Mouse (Mus musculus) CH12.LX (cell line): ENCODE results near the gene Fopnl. TPM values are rescaled to one million over a fixed set of nuclear protein-coding genes. Genes with fewer than 3 reads are reported as not detected.

ENCODE experiments used
- DNase-seq: peaks from one replicate; pipeline ENCODE4 v3.0.0-alpha.2; 2013; ENCODE audit errors: extremely low read depth
- H3K27ac ChIP-seq: 2 replicates; pipeline ENCODE4 v1.5.1; 2012; ENCODE audit warnings: low read depth, mild to moderate bottlenecking, control low read depth, moderate library complexity; ENCODE audit not compliant: insufficient read depth
- H3K27me3 ChIP-seq: replicated peaks from 2 replicates; pipeline ENCODE3; 2012; ENCODE audit warnings: inconsistent platforms
- H3K36me3 ChIP-seq, 2 experiments: replicated peaks in 1 of 2; 2 replicates each; pipeline versions ENCODE3 to v1.6.1; 2012; ENCODE audit warnings: inconsistent platforms in 1 of 2, low read length in 1 of 2, mild to moderate bottlenecking in 1 of 2, mixed read lengths in 1 of 2, moderate library complexity in 1 of 2; ENCODE audit not compliant: control insufficient read depth in 1 of 2, insufficient read depth in 1 of 2
- H3K4me1 ChIP-seq, 2 experiments: 2 replicates each; pipeline ENCODE4 v1.6.1; 2012; ENCODE audit warnings: inconsistent platforms in 1 of 2, moderate library complexity in 1 of 2; ENCODE audit not compliant: insufficient read depth in 2 of 2, control insufficient read depth in 1 of 2
- H3K4me2 ChIP-seq: 2 replicates; pipeline ENCODE4 v1.6.1; 2012; ENCODE audit warnings: low read depth, mild to moderate bottlenecking, control low read depth; ENCODE audit not compliant: poor library complexity, insufficient read depth, severe bottlenecking
- H3K4me3 ChIP-seq, 3 experiments: fragments of 150-350 bp in 1 of 3; sonication (generic) in 1 of 3; replicated peaks in 1 of 3; 2 replicates each; pipeline versions ENCODE3 to v1.5.1; 2011 to 2012; ENCODE audit warnings: low read depth in 2 of 3, low read length in 2 of 3, mild to moderate bottlenecking in 2 of 3, moderate library complexity in 2 of 3, control low read depth in 1 of 3, improper control_type of control experiment in 1 of 3, inconsistent platforms in 1 of 3, mixed read lengths in 1 of 3; ENCODE audit not compliant: poor library complexity in 1 of 3
- H3K79me2 ChIP-seq: replicated peaks from 2 replicates; pipeline ENCODE4 v1.6.1; 2012; ENCODE audit warnings: mild to moderate bottlenecking, moderate library complexity; ENCODE audit not compliant: control insufficient read depth, poor library complexity, insufficient read depth, severe bottlenecking; ENCODE audit errors: extremely low read depth
- H3K9ac ChIP-seq: 2 replicates; pipeline ENCODE4 v1.6.1; 2012; ENCODE audit warnings: low read depth, mild to moderate bottlenecking, control low read depth, moderate library complexity; ENCODE audit not compliant: insufficient read depth
- H3K9me3 ChIP-seq: replicated peaks from 2 replicates; pipeline ENCODE3; 2012; ENCODE audit warnings: low read length, inconsistent platforms, mixed read lengths
- CHD1 ChIP-seq: IDR thresholded peaks from 2 replicates; pipeline ENCODE4 v1.6.1; 2012; ENCODE audit warnings: low read depth, low read length, improper control_type of control experiment, inconsistent platforms
- CTCF ChIP-seq, 2 experiments: IDR thresholded peaks in 1 of 2; conservative IDR thresholded peaks in 1 of 2; 2 replicates each; pipeline ENCODE4 v1.5.1; 2011 to 2012; ENCODE audit warnings: low read depth in 2 of 2, low read length in 2 of 2, improper control_type of control experiment in 1 of 2, inconsistent platforms in 1 of 2, mild to moderate bottlenecking in 1 of 2, moderate library complexity in 1 of 2
- ELF1 ChIP-seq: IDR thresholded peaks from 2 replicates; pipeline ENCODE4 v1.6.1; 2014; ENCODE audit warnings: low read depth, mild to moderate bottlenecking, inconsistent platforms, low read length, improper control_type of control experiment
- EP300 ChIP-seq: IDR thresholded peaks from 2 replicates; pipeline ENCODE4 v1.6.1; 2011; ENCODE audit warnings: low read length, improper control_type of control experiment
- HCFC1 ChIP-seq: IDR thresholded peaks from 2 replicates; pipeline ENCODE4 v1.6.1; 2012; ENCODE audit warnings: low read depth, mild to moderate bottlenecking, inconsistent platforms, low read length, improper control_type of control experiment
- IRF4 ChIP-seq: IDR thresholded peaks from 2 replicates; pipeline ENCODE4 v1.6.1; 2014; ENCODE audit warnings: low read depth, mild to moderate bottlenecking, inconsistent platforms, low read length, improper control_type of control experiment
- JUN ChIP-seq: IDR thresholded peaks from 2 replicates; pipeline ENCODE4 v1.6.1; 2011; ENCODE audit warnings: low read depth, mild to moderate bottlenecking, low read length, improper control_type of control experiment, moderate library complexity; ENCODE audit not compliant: insufficient read depth
- JUND ChIP-seq: conservative IDR thresholded peaks from 2 replicates; pipeline ENCODE4 v1.6.1; 2011; ENCODE audit warnings: low read depth, low read length, improper control_type of control experiment
- MAFK ChIP-seq: IDR thresholded peaks from 2 replicates; pipeline ENCODE4 v1.6.1; 2011; ENCODE audit warnings: low read length, improper control_type of control experiment; ENCODE audit not compliant: insufficient replicate concordance
- MAX ChIP-seq: IDR thresholded peaks from 2 replicates; pipeline ENCODE4 v1.6.1; 2011; ENCODE audit warnings: low read length, improper control_type of control experiment
- MEF2A ChIP-seq: IDR thresholded peaks from 2 replicates; pipeline ENCODE4 v1.6.1; 2014; ENCODE audit warnings: low read depth, mild to moderate bottlenecking, inconsistent platforms, low read length, improper control_type of control experiment, borderline replicate concordance
- MXI1 ChIP-seq: IDR thresholded peaks from 2 replicates; pipeline ENCODE4 v1.6.1; 2011; ENCODE audit warnings: mild to moderate bottlenecking, low read depth, low read length, improper control_type of control experiment
- MYC ChIP-seq: IDR thresholded peaks from 2 replicates; pipeline ENCODE4 v1.6.1; 2011; ENCODE audit warnings: low read depth, mild to moderate bottlenecking, improper control_type of control experiment, low read length
- NELFE ChIP-seq: IDR thresholded peaks from 2 replicates; pipeline ENCODE4 v1.6.1; 2011; ENCODE audit warnings: low read depth, low read length, improper control_type of control experiment
- NRF1 ChIP-seq: IDR thresholded peaks from 2 replicates; pipeline ENCODE4 v1.6.1; 2014; ENCODE audit warnings: low read depth, mild to moderate bottlenecking, inconsistent platforms, low read length, improper control_type of control experiment, moderate library complexity
- PAX5 ChIP-seq: IDR thresholded peaks from 2 replicates; pipeline ENCODE4 v1.6.1; 2012; ENCODE audit warnings: low read length, inconsistent platforms, mixed read lengths
- POLR2A ChIP-seq: IDR thresholded peaks from 2 replicates; pipeline ENCODE4 v1.6.1; 2011; ENCODE audit warnings: low read depth, mild to moderate bottlenecking, improper control_type of control experiment, low read length
- SIN3A ChIP-seq: IDR thresholded peaks from 2 replicates; pipeline ENCODE4 v1.6.1; 2012; ENCODE audit warnings: low read length, improper control_type of control experiment, inconsistent platforms
- TBP ChIP-seq: conservative IDR thresholded peaks from 2 replicates; pipeline ENCODE4 v1.6.1; 2011; ENCODE audit warnings: low read depth, low read length, improper control_type of control experiment
- TCF12 ChIP-seq: IDR thresholded peaks from 2 replicates; pipeline ENCODE4 v1.6.1; 2014; ENCODE audit warnings: low read depth, mild to moderate bottlenecking, inconsistent platforms, low read length, improper control_type of control experiment
- UBTF ChIP-seq: IDR thresholded peaks from 2 replicates; pipeline ENCODE4 v1.6.1; 2012; ENCODE audit warnings: low read depth, mild to moderate bottlenecking, inconsistent platforms, low read length, improper control_type of control experiment, moderate library complexity
- USF1 ChIP-seq: IDR thresholded peaks from 2 replicates; pipeline ENCODE4 v1.6.1; 2014; ENCODE audit warnings: low read depth, mild to moderate bottlenecking, inconsistent platforms, low read length, improper control_type of control experiment
- ZKSCAN1 ChIP-seq: IDR thresholded peaks from 2 replicates; pipeline ENCODE4 v1.6.1; 2012; ENCODE audit warnings: low read depth, inconsistent platforms, low read length, improper control_type of control experiment, borderline replicate concordance
- ZMIZ1 ChIP-seq: IDR thresholded peaks from 2 replicates; pipeline ENCODE4 v1.6.1; 2012; ENCODE audit warnings: low read depth, mild to moderate bottlenecking, inconsistent platforms, low read length, improper control_type of control experiment
- ZNF384 ChIP-seq: IDR thresholded peaks from 2 replicates; pipeline ENCODE4 v1.6.1; 2012; ENCODE audit warnings: low read depth, low read length, improper control_type of control experiment, inconsistent platforms
- dilution Hi-C: fragments of 300-500 bp; cut with MboI; formaldehyde crosslinking; loops from 2 replicates; pipeline ENCODE4 v1.14.3; 2020; ENCODE audit warnings: low sequenced_read_pairs; ENCODE audit not compliant: extremely low pct_unique_long_range_greater_than_20kb, extremely low pct_ligation_motif_present
- in situ Hi-C: fragments of 300-500 bp; cut with MboI; formaldehyde crosslinking; loops from 3 replicates; pipeline ENCODE4 v1.14.3; 2019; ENCODE audit warnings: low sequenced_read_pairs, low pct_ligation_motif_present, low pct_unique_long_range_greater_than_20kb, mixed read lengths
- polyA plus RNA-seq: library from polyadenylated mRNA; unstranded; fragments of >175 nt; gene quantifications from 2 replicates; pipeline ENCODE4 v1.2.1, GENCODE M21; 2012; ENCODE audit warnings: low read depth; ENCODE audit not compliant: insufficient read length
- total RNA-seq, 2 experiments: library from RNA; depleted of rRNA; stranded (reverse); fragments of 300-350 nt in 1 of 2; fragments of >200 nt in 1 of 2; gene quantifications; 2 replicates each; pipeline ENCODE4 v1.2.3; 2012 to 2014

The Fopnl gene
- total and polyA plus RNA-seq, 3 experiments, result 32.8 to 153 (median 56.8) TPM

DNA sequence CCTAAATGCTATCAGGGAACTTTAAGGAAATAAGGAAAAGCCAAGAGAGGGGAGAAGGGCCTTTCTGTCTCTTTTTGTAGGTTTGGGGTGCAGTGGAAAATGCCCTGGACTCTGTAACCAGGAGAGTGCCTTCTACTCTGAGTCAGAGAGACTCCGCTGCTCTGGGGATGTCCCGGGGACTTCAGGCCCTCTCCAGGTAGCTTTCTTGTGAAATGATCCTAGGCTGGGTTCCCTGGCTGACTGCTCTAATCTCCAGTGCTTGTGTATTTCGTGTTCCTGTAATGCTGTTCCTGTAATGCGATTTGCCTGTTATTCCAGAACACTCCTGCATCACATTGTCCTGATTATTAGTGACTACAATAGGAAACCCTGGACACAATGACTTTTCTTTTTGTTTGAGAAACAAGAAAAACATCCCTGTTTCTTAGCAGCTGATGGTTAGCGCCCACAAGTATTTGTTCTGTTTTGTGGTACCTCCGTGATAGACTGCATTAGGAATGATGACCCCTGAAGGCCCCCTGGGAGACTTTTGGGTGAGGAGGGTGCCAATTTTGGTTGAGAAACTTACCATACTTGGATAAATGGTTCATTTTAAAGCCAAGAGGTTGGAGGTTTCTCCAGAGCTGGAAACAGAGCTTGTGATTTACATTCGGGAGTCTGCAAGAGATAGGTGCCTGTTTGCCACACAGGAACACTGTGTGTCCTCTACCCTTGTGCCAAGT lies 45.1 kb upstream of the Fopnl start:
- Histone ChIP-seq H3K4me3 (peak overlapping the region; percentile 76 to 98 (median 77)), H3K79me2 (peaks cover 39% of the 10 kb centered on the region), H3K4me1 (peaks cover 24 to 64% of the 10 kb centered on the region in 2 experiments), H3K9ac (peak overlapping the region; percentile 76), H3K27ac (no peak overlapping the region), H3K36me3 (peaks cover 0 to 32% of the 10 kb centered on the region in 2 experiments), H3K27me3 (no peaks in the 10 kb centered on the region), H3K4me2 (peak overlapping the region; percentile 77), H3K9me3 (no peaks in the 10 kb centered on the region)
- dilution Hi-C loops, result no loop called here
- TF ChIP-seq MEF2A (no peak), JUN (no peak), TCF12 (0 out of 2 replicates have a peak, but pooled peaks have one; percentile 26), SIN3A (no peak; the same call in 1 of the 2 replicates), IRF4 (no peak), TBP (0 out of 2 replicates have a peak, but pooled peaks have one; percentile 47), ZNF384 (no peak), USF1 (no peak), MAX (no peak), CTCF (conservative IDR thresholded peaks at IDR 0.05 in 1 of 2, IDR thresholded peaks at IDR 0.05 in 1 of 2; ENCODE audit: low read depth in 2 of 2, low read length in 2 of 2) (no peak), HCFC1 (no peak), MXI1 (0 out of 2 replicates have a peak, but pooled peaks have one; percentile 12), JUND (no peak), PAX5 (no peak), ELF1 (no peak)
- DNase-seq, result peak; percentile 67
- in situ Hi-C loops, result no loop called here

DNA sequence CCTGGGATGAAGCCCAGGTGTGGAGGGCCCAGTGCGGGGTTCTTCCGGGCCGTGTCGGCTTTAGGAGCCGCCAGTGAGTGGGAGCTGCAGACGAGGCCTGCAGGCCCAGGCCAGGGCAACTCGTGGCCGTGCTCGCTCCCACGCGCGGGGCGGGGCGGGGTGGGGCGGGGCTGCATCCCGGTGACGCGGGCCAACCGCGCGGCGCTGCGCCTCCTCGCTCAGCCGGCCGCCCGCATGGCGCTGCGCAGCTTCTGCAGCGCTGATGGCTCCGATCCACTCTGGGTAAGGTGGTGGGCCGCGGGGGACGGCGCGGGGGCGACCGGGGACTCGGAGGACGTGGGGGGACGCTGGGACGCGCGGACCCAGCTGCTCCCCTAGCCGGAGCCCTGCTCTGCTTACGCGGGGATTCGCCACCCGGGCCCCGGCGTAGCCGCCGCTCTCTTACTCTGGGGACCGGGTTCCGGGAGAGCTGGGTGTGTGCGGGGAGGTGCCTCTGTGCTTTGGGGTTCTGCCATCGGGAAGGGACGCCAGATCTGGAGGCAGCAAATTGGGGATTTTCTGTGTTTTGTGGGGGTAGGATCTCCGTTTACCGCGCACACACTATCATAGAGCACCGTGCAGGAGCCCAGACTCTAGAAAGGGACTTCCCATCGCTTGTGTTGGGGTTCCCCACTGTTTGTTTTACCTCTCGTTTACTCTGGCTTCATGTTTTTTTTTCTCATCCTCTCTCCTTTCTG lies 44.3 kb upstream of the Fopnl start, which contains the start of gene Abcc1:
Gene Abcc1 (plus strand): TSS at position 197 of the 737 bp plus-strand sequence.
- Histone ChIP-seq H3K79me2 (peaks cover 33% of the 10 kb centered on the region), H3K4me1 (peaks cover 21 to 57% of the 10 kb centered on the region in 2 experiments), H3K9me3 (no peaks in the 10 kb centered on the region), H3K27ac (no peak within 1 kb of the TSS), H3K4me2 (peak within 1 kb of the TSS; percentile 83), H3K36me3 (peaks cover 0 to 28% of the 10 kb centered on the region in 2 experiments), H3K9ac (peak within 1 kb of the TSS; percentile 76), H3K27me3 (no peaks in the 10 kb centered on the region), H3K4me3 (peak within 1 kb of the TSS; percentile 76 to 98 (median 77))
- DNase-seq, result peak; percentile 63
- in situ Hi-C loops (no loop called here), dilution Hi-C loops (no loop called here)
- no peak for TF ChIP-seq UBTF
- no peak for TF ChIP-seq MAFK
- TF ChIP-seq TCF12, result peak; percentile 72
- peak; percentile 48 for TF ChIP-seq SIN3A
- TF ChIP-seq CTCF (conservative IDR thresholded peaks at IDR 0.05 in 1 of 2, IDR thresholded peaks at IDR 0.05 in 1 of 2; ENCODE audit: low read depth in 2 of 2, low read length in 2 of 2), result 0 out of 4 replicates have a peak, but pooled peaks of 1 of the 2 experiments have one; percentile 1
- peak; percentile 71 for TF ChIP-seq MXI1
- 0 out of 2 replicates have a peak, but pooled peaks have one; percentile 7 for TF ChIP-seq MEF2A
- TF ChIP-seq MAX, result no peak; the same call in 1 of the 2 replicates
- peak; percentile 65 for TF ChIP-seq NRF1
- TF ChIP-seq PAX5, result no peak
- no peak; the same call in 1 of the 2 replicates for TF ChIP-seq CHD1
- no peak for TF ChIP-seq EP300
- peak; percentile 72; the same call in 1 of the 2 replicates for TF ChIP-seq ZMIZ1
- TF ChIP-seq ZKSCAN1, result no peak
- TF ChIP-seq MYC, result peak; percentile 30; the same call in 1 of the 2 replicates
- peak; percentile 87 for TF ChIP-seq POLR2A
- TF ChIP-seq HCFC1, result peak; percentile 19
- peak; percentile 37; the same call in 1 of the 2 replicates for TF ChIP-seq IRF4
- TF ChIP-seq NELFE, result peak; percentile 89
- TF ChIP-seq, all 38 proteins: peak for 12
